Mouse (Mus musculus): ENCODE measurements around the gene Adamts20. TPM values are rescaled to one million over a fixed set of nuclear protein-coding genes. Genes with fewer than 3 reads are reported as not detected.
"Not testable (repeated sequence)": the region's sequence is repeated elsewhere in the genome, so short reads cannot be mapped to it uniquely, and the experiment has no call there.

Adamts20 gene
- polyA plus RNA-seq, 1 experiment from 2014 or later: 1.6 TPM

DNA sequence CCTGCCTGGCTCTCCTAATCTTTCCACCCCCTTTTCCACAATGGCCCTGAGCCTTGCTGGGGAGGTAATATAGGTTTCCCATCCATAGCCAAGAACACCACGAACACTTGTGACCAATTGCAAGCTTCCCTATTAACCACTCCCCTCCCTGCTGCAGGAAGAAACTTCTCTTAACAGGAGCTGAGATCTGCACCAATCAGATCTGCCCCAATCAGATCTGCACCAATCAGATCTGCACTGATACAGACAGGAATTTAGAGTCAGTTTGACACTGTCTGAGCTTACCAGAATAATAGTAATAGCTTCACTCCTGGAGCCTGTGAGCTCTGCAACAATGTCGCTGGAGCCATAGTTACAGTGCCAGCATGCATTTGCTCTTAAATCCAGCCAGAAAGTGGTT lies 58.9 kb downstream of the Adamts20 start:
- H3K36me3 ChIP-seq (ENCODE audit: control insufficient read depth, insufficient read depth, low read length): no peaks in the 10 kb centered on the region
- no peak overlapping the region for H3K9ac ChIP-seq (ENCODE audit: low read depth, low read length)
- no peak for ATAC-seq (replicated peaks; ENCODE audit: insufficient number of reproducible peaks, low FRiP score, low TSS enrichment)
- H3K27ac ChIP-seq (ENCODE audit: low read depth, low read length): no peak overlapping the region
- H3K4me1 ChIP-seq (ENCODE audit: control insufficient read depth, insufficient read depth, low read length): peaks cover 5% of the 10 kb centered on the region; the same call in 1 of the 2 replicates
- WGBS (ENCODE audit: insufficient replicate concordance): 28% methylated on average over 2 of the region's 2 CpGs
- no peaks in the 10 kb centered on the region for H3K9me3 ChIP-seq (replicated peaks; ENCODE audit: control insufficient read depth, low read length)
- H3K4me3 ChIP-seq (ENCODE audit: low read depth, low read length): no peak overlapping the region
- H3K4me2 ChIP-seq: no peak overlapping the region
- H3K27me3 ChIP-seq (ENCODE audit: control insufficient read depth, insufficient read depth, low read length): peaks cover 30% of the 10 kb centered on the region

- peak overlapping the region; percentile 35; the same call in 1 of the 2 replicates for H3K27ac ChIP-seq (ENCODE audit: low read depth, low read length)
- H3K27me3 ChIP-seq (ENCODE audit: control insufficient read depth, insufficient read depth, low read length): peaks cover 28% of the 10 kb centered on the region
- H3K4me3 ChIP-seq (ENCODE audit: low read depth, low read length): peak overlapping the region; percentile 69
- under 1% methylated on average over 64 of the region's 65 CpGs for WGBS (ENCODE audit: insufficient replicate concordance)
- peaks cover 5% of the 10 kb centered on the region; the same call in 1 of the 2 replicates for H3K4me1 ChIP-seq (ENCODE audit: control insufficient read depth, insufficient read depth, low read length)
- no peaks in the 10 kb centered on the region for H3K36me3 ChIP-seq (ENCODE audit: control insufficient read depth, insufficient read depth, low read length)
- peak; percentile 93 for ATAC-seq (replicated peaks; ENCODE audit: insufficient number of reproducible peaks, low FRiP score, low TSS enrichment)
- no peaks in the 10 kb centered on the region for H3K9me3 ChIP-seq (replicated peaks; ENCODE audit: control insufficient read depth, low read length)
- peak overlapping the region; percentile 100 for H3K4me2 ChIP-seq
- peak overlapping the region; percentile 77 for H3K9ac ChIP-seq (ENCODE audit: low read depth, low read length)
Measured at GRCm38 (mm10) chr15:94404071-94404545, 61.1 kb downstream of the Adamts20 start.

DNA sequence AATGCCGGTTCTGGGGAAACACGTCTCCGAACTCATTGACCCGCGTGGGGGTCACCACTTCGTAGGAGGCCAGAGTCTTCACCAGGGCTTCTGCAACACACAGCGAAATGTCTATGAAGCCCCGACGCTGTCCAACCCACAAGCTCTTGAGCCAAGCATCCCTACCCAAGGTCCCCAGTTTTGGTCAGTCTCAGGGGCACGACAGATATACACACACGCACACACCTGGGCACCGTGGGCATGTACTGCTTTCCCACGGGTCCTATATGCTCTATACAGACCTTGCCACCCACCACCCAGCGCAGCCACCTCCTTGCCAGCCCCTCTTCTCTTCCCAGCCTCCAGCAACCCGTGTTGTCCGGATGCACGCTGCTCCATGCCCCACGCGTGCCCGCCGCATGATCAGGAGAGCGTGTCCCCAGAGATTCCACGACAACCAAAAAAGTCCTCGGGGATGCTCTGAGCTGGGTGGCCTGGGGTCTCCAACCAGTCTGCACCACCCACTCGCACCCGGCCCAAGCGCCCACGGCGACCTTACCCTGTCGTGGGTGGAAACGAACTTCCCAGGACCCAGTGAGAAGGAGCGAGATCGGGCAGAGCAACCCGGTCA lies 61.7 kb downstream of the Adamts20 start:
- Histone ChIP-seq H3K27me3 (ENCODE audit: control insufficient read depth, insufficient read depth, low read length) (peaks cover 28% of the 10 kb centered on the region), H3K36me3 (ENCODE audit: control insufficient read depth, insufficient read depth, low read length) (no peaks in the 10 kb centered on the region), H3K27ac (ENCODE audit: low read depth, low read length) (no peak overlapping the region), H3K4me2 (peak overlapping the region; percentile 100), H3K9me3 (replicated peaks; ENCODE audit: control insufficient read depth, low read length) (no peaks in the 10 kb centered on the region), H3K9ac (ENCODE audit: low read depth, low read length) (peak overlapping the region; percentile 77), H3K4me3 (ENCODE audit: low read depth, low read length) (peak overlapping the region; percentile 69), H3K4me1 (ENCODE audit: control insufficient read depth, insufficient read depth, low read length) (peaks cover 5% of the 10 kb centered on the region; the same call in 1 of the 2 replicates)
- ATAC-seq (replicated peaks; ENCODE audit: insufficient number of reproducible peaks, low FRiP score, low TSS enrichment): 0 out of 2 replicates have a peak, but pooled peaks have one; percentile 50
- WGBS (ENCODE audit: insufficient replicate concordance): 3% methylated on average over 34 of the region's 34 CpGs

DNA sequence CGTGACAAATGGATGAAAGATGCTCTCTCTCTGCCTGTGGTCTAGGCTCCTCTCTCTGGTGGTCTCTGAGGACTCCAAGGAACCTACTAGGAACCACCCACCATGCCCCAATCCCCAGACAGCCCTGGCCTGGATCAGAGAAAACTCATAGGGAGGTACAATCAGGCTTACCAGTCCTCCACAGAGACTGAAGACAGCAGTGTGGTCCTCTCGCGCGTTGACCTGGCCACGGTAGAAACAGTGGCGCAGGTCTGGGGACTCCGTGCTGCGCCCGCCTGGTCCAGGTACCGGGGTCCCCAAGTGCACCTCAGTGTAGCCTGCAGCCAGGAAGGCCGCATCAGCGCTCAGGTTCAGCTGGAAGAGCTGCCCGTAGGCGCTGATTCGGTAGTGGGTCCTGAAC lies 62.2 kb downstream of the Adamts20 start:
- Histone ChIP-seq H3K36me3 (ENCODE audit: control insufficient read depth, insufficient read depth, low read length) (no peaks in the 10 kb centered on the region), H3K4me1 (ENCODE audit: control insufficient read depth, insufficient read depth, low read length) (peaks cover 5% of the 10 kb centered on the region; the same call in 1 of the 2 replicates), H3K4me3 (ENCODE audit: low read depth, low read length) (peak overlapping the region; percentile 69), H3K27ac (ENCODE audit: low read depth, low read length) (no peak overlapping the region), H3K9me3 (replicated peaks; ENCODE audit: control insufficient read depth, low read length) (no peaks in the 10 kb centered on the region), H3K9ac (ENCODE audit: low read depth, low read length) (0 out of 2 replicates have a peak overlapping the region, but pooled peaks have one; percentile 12), H3K27me3 (ENCODE audit: control insufficient read depth, insufficient read depth, low read length) (peaks cover 28% of the 10 kb centered on the region), H3K4me2 (peak overlapping the region; percentile 100)
- no peak; the same call in 1 of the 2 replicates for ATAC-seq (replicated peaks; ENCODE audit: insufficient number of reproducible peaks, low FRiP score, low TSS enrichment)
- 8% methylated on average over 15 of the region's 15 CpGs for WGBS (ENCODE audit: insufficient replicate concordance)

GRCm38 (mm10) chr15:94392737-94393136 lies 72.5 kb downstream of the Adamts20 start:
- Histone ChIP-seq H3K27ac (ENCODE audit: low read depth, low read length) (no peak overlapping the region), H3K9ac (ENCODE audit: low read depth, low read length) (no peak overlapping the region), H3K9me3 (replicated peaks; ENCODE audit: control insufficient read depth, low read length) (no peaks in the 10 kb centered on the region), H3K4me1 (ENCODE audit: control insufficient read depth, insufficient read depth, low read length) (no peaks in the 10 kb centered on the region), H3K36me3 (ENCODE audit: control insufficient read depth, insufficient read depth, low read length) (no peaks in the 10 kb centered on the region), H3K4me2 (no peak overlapping the region), H3K27me3 (ENCODE audit: control insufficient read depth, insufficient read depth, low read length) (no peaks in the 10 kb centered on the region), H3K4me3 (ENCODE audit: low read depth, low read length) (no peak overlapping the region)
- 79% methylated on average over 7 of the region's 7 CpGs for WGBS (ENCODE audit: insufficient replicate concordance)
- no peak for ATAC-seq (replicated peaks; ENCODE audit: insufficient number of reproducible peaks, low FRiP score, low TSS enrichment)

- not testable (repeated sequence) for H3K9me3 ChIP-seq (replicated peaks; ENCODE audit: control insufficient read depth, low read length); ATAC-seq (replicated peaks; ENCODE audit: insufficient number of reproducible peaks, low FRiP score, low TSS enrichment); H3K27ac ChIP-seq (ENCODE audit: low read depth, low read length); H3K27me3 ChIP-seq (ENCODE audit: control insufficient read depth, insufficient read depth, low read length); H3K36me3 ChIP-seq (ENCODE audit: control insufficient read depth, insufficient read depth, low read length); H3K4me2 ChIP-seq; H3K4me1 ChIP-seq (ENCODE audit: control insufficient read depth, insufficient read depth, low read length); H3K4me3 ChIP-seq (ENCODE audit: low read depth, low read length); H3K9ac ChIP-seq (ENCODE audit: low read depth, low read length)
- 68% methylated on average over 2 of the region's 2 CpGs for WGBS (ENCODE audit: insufficient replicate concordance)
Measured at GRCm38 (mm10) chr15:94390127-94390526, 75.1 kb downstream of the Adamts20 start.

DNA sequence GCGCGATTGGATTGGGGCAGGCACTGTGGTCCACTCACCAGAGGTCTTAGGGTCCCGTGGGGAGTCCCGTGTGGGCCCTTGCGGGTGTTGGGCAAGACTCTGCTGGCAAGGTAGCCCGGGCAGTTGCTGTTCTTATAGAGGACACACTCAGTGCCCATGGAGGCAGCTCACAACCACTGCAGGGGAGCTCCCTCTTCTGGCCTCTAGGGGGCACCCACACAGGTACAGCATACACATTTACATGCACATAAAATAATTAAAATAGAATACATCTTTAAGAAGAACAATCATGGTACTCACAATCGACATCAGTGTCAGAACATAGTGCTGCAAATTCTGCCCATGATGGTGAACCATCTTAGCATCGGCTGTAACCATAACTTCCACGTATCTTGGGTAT lies 85.8 kb downstream of the Adamts20 start:
- Histone ChIP-seq H3K27me3 (ENCODE audit: control insufficient read depth, insufficient read depth, low read length) (no peaks in the 10 kb centered on the region), H3K4me2 (no peak overlapping the region), H3K4me1 (ENCODE audit: control insufficient read depth, insufficient read depth, low read length) (no peaks in the 10 kb centered on the region), H3K27ac (ENCODE audit: low read depth, low read length) (no peak overlapping the region), H3K4me3 (ENCODE audit: low read depth, low read length) (no peak overlapping the region), H3K36me3 (ENCODE audit: control insufficient read depth, insufficient read depth, low read length) (no peaks in the 10 kb centered on the region), H3K9ac (ENCODE audit: low read depth, low read length) (no peak overlapping the region), H3K9me3 (replicated peaks; ENCODE audit: control insufficient read depth, low read length) (no peaks in the 10 kb centered on the region)
- no peak for ATAC-seq (replicated peaks; ENCODE audit: insufficient number of reproducible peaks, low FRiP score, low TSS enrichment)
- 84% methylated on average over 4 of the region's 9 CpGs for WGBS (ENCODE audit: insufficient replicate concordance)

DNA sequence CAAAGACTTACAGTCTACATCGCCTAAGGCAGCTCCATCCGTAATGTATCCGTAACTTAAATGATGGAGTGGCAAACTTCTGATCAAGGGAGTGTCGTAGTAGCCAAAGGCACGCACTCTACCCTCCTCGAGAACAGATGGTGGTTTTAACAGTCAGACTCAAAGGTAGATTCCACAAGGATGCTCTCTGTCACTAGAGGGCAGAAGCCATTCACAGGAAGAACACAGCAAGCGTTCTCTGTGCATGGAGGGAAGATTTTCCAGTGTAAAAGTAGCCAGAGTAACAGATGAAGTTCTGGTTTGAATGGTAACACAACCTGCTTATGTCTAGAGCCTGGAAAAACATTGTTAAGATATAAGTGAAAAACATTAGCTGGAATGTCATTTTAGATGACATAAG lies 92.7 kb downstream of the Adamts20 start:
- Histone ChIP-seq H3K4me1 (ENCODE audit: control insufficient read depth, insufficient read depth, low read length) (no peaks in the 10 kb centered on the region), H3K4me3 (ENCODE audit: low read depth, low read length) (no peak overlapping the region), H3K9me3 (replicated peaks; ENCODE audit: control insufficient read depth, low read length) (no peaks in the 10 kb centered on the region), H3K27me3 (ENCODE audit: control insufficient read depth, insufficient read depth, low read length) (no peaks in the 10 kb centered on the region), H3K27ac (ENCODE audit: low read depth, low read length) (no peak overlapping the region), H3K36me3 (ENCODE audit: control insufficient read depth, insufficient read depth, low read length) (no peaks in the 10 kb centered on the region), H3K9ac (ENCODE audit: low read depth, low read length) (no peak overlapping the region), H3K4me2 (no peak overlapping the region)
- 79% methylated on average over 7 of the region's 7 CpGs for WGBS (ENCODE audit: insufficient replicate concordance)
- ATAC-seq (replicated peaks; ENCODE audit: insufficient number of reproducible peaks, low FRiP score, low TSS enrichment): no peak

DNA sequence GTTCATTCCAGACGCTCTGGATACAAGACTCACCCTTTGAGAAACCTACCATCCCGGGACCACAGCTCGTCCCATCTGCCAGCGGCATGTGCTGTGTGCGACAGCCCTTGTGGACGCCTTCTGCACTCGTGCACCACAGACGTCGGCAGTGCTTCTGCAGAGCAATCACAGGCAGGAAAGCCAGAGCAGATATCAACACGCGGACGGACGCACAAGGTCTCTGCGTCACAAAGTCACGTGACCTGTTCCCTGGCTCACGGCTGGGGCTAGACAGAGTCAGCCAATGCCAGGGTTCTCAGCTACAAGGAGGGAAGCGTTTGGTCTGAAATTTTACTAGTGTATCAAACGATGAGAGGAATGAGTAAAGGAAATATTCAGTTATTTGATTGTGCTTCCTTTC lies 116.2 kb downstream of the Adamts20 start:
- H3K4me2 ChIP-seq: no peak overlapping the region
- no peaks in the 10 kb centered on the region for H3K36me3 ChIP-seq (ENCODE audit: control insufficient read depth, insufficient read depth, low read length)
- H3K9me3 ChIP-seq (replicated peaks; ENCODE audit: control insufficient read depth, low read length): no peaks in the 10 kb centered on the region; the same call in 1 of the 2 replicates
- ATAC-seq (replicated peaks; ENCODE audit: insufficient number of reproducible peaks, low FRiP score, low TSS enrichment): no peak
- H3K9ac ChIP-seq (ENCODE audit: low read depth, low read length): no peak overlapping the region
- no peak overlapping the region for H3K4me3 ChIP-seq (ENCODE audit: low read depth, low read length)
- H3K27ac ChIP-seq (ENCODE audit: low read depth, low read length): no peak overlapping the region
- no peaks in the 10 kb centered on the region for H3K27me3 ChIP-seq (ENCODE audit: control insufficient read depth, insufficient read depth, low read length)
- H3K4me1 ChIP-seq (ENCODE audit: control insufficient read depth, insufficient read depth, low read length): no peaks in the 10 kb centered on the region
- WGBS (ENCODE audit: insufficient replicate concordance): 79% methylated on average over 18 of the region's 18 CpGs

All from heart, embryonic 11.5 days (tissue).